Mouse (Mus musculus): ENCODE measurements around the gene 1810009A15Rik. TPM values are rescaled to one million over a fixed set of nuclear protein-coding genes. Genes with fewer than 3 reads are reported as not detected.

The 1810009A15Rik gene
- polyA plus RNA-seq, 1 experiment from 2014 or later, result 159 TPM

- WGBS, result 96% methylated on average over 5 of the region's 5 CpGs
- no peak for DNase-seq (ENCODE audit: low spot score)
- Histone ChIP-seq H3K4me3 (no peak overlapping the region), H3K9me3 (replicated peaks) (no peaks in the 10 kb centered on the region), H3K27ac (replicated peaks) (no peak overlapping the region), H3K27me3 (ENCODE audit: low read depth, poor library complexity, severe bottlenecking) (no peaks in the 10 kb centered on the region), H3K4me1 (no peaks in the 10 kb centered on the region), H3K36me3 (peaks cover 100% of the 10 kb centered on the region)
Observed at GRCm38 (mm10) chr19:8911810-8912209, 23.2 kb downstream of the 1810009A15Rik start.

- WGBS, result 98% methylated on average over 3 of the region's 3 CpGs
- Histone ChIP-seq H3K27me3 (ENCODE audit: low read depth, poor library complexity, severe bottlenecking) (no peaks in the 10 kb centered on the region), H3K36me3 (peaks cover 82% of the 10 kb centered on the region), H3K4me1 (no peaks in the 10 kb centered on the region), H3K27ac (replicated peaks) (no peak overlapping the region), H3K9me3 (replicated peaks) (no peaks in the 10 kb centered on the region), H3K4me3 (no peak overlapping the region)
- no peak for DNase-seq (ENCODE audit: low spot score)
Observed at GRCm38 (mm10) chr19:8914212-8914611, 25.6 kb downstream of the 1810009A15Rik start.

GRCm38 (mm10) chr19:8919000-8919399, 30.3 kb downstream of the 1810009A15Rik start:
- peaks cover 51% of the 10 kb centered on the region for H3K36me3 ChIP-seq
- DNase-seq (ENCODE audit: low spot score), result no peak

GRCm38 (mm10) chr19:8919684-8920072, 31.0 kb downstream of the 1810009A15Rik start:
- Histone ChIP-seq H3K9me3 (replicated peaks) (no peaks in the 10 kb centered on the region), H3K36me3 (peaks cover 49% of the 10 kb centered on the region), H3K4me3 (peak overlapping the region; percentile 90), H3K27me3 (ENCODE audit: low read depth, poor library complexity, severe bottlenecking) (no peaks in the 10 kb centered on the region), H3K27ac (replicated peaks) (peak overlapping the region; percentile 91), H3K4me1 (peaks cover 18% of the 10 kb centered on the region)
- no peak for DNase-seq (ENCODE audit: low spot score)
- WGBS, result 70% methylated on average over 6 of the region's 6 CpGs

More at GRCm38 (mm10) chr19:8919000-8919399, 30.3 kb downstream of the 1810009A15Rik start:
- no peak overlapping the region for H3K27ac ChIP-seq (replicated peaks)
- H3K27me3 ChIP-seq (ENCODE audit: low read depth, poor library complexity, severe bottlenecking), result no peaks in the 10 kb centered on the region
- peaks cover 18% of the 10 kb centered on the region for H3K4me1 ChIP-seq
- no peak overlapping the region for H3K4me3 ChIP-seq
- no peaks in the 10 kb centered on the region for H3K9me3 ChIP-seq (replicated peaks)
- WGBS, result 94% methylated on average over 3 of the region's 3 CpGs

GRCm38 (mm10) chr19:8920073-8920736, 31.6 kb downstream of the 1810009A15Rik start, which contains the start of gene B3gat3:
Gene B3gat3 (plus strand): TSS chr19:8920374.
- peaks cover 18% of the 10 kb centered on the region for H3K4me1 ChIP-seq
- peak within 1 kb of the TSS; percentile 90 for H3K4me3 ChIP-seq
- DNase-seq (ENCODE audit: low spot score), result peak; percentile 97
- H3K9me3 ChIP-seq (replicated peaks), result no peaks in the 10 kb centered on the region
- 3% methylated on average over 50 of the region's 50 CpGs for WGBS
- peaks cover 45% of the 10 kb centered on the region for H3K36me3 ChIP-seq
- no peaks in the 10 kb centered on the region for H3K27me3 ChIP-seq (ENCODE audit: low read depth, poor library complexity, severe bottlenecking)
- peak within 1 kb of the TSS; percentile 91 for H3K27ac ChIP-seq (replicated peaks)

GRCm38 (mm10) chr19:8920836-8921291, 32.2 kb downstream of the 1810009A15Rik start:
- Histone ChIP-seq H3K4me3 (peak overlapping the region; percentile 90), H3K4me1 (peaks cover 18% of the 10 kb centered on the region), H3K9me3 (replicated peaks) (no peaks in the 10 kb centered on the region), H3K27ac (replicated peaks) (peak overlapping the region; percentile 91), H3K27me3 (ENCODE audit: low read depth, poor library complexity, severe bottlenecking) (no peaks in the 10 kb centered on the region), H3K36me3 (peaks cover 45% of the 10 kb centered on the region)
- no peak for DNase-seq (ENCODE audit: low spot score)
- WGBS, result 5% methylated on average over 6 of the region's 6 CpGs

GRCm38 (mm10) chr19:8921741-8922140, 33.1 kb downstream of the 1810009A15Rik start:
- no peak for DNase-seq (ENCODE audit: low spot score)
- H3K27me3 ChIP-seq (ENCODE audit: low read depth, poor library complexity, severe bottlenecking), result no peaks in the 10 kb centered on the region
- H3K9me3 ChIP-seq (replicated peaks), result no peaks in the 10 kb centered on the region
- H3K4me1 ChIP-seq, result peaks cover 18% of the 10 kb centered on the region
- peak overlapping the region; percentile 90; the same call in 1 of the 2 replicates for H3K4me3 ChIP-seq
- WGBS, result 80% methylated on average over 9 of the region's 9 CpGs
- peaks cover 45% of the 10 kb centered on the region for H3K36me3 ChIP-seq
- H3K27ac ChIP-seq (replicated peaks), result no peak overlapping the region

GRCm38 (mm10) chr19:8926766-8927165, 38.1 kb downstream of the 1810009A15Rik start:
- Histone ChIP-seq H3K9me3 (replicated peaks) (no peaks in the 10 kb centered on the region), H3K4me3 (no peak overlapping the region), H3K4me1 (peaks cover 28% of the 10 kb centered on the region), H3K36me3 (peaks cover 60% of the 10 kb centered on the region), H3K27me3 (ENCODE audit: low read depth, poor library complexity, severe bottlenecking) (no peaks in the 10 kb centered on the region), H3K27ac (replicated peaks) (no peak overlapping the region)
- 84% methylated on average over 2 of the region's 2 CpGs for WGBS
- DNase-seq (ENCODE audit: low spot score), result no peak

GRCm38 (mm10) chr19:8927891-8928525, 39.4 kb downstream of the 1810009A15Rik start:
- H3K27me3 ChIP-seq (ENCODE audit: low read depth, poor library complexity, severe bottlenecking), result no peaks in the 10 kb centered on the region
- peaks cover 57% of the 10 kb centered on the region for H3K36me3 ChIP-seq
- H3K4me3 ChIP-seq, result no peak overlapping the region
- WGBS, result 92% methylated on average over 12 of the region's 12 CpGs
- no peak overlapping the region for H3K27ac ChIP-seq (replicated peaks)
- no peaks in the 10 kb centered on the region for H3K9me3 ChIP-seq (replicated peaks)
- no peak for DNase-seq (ENCODE audit: low spot score)
- H3K4me1 ChIP-seq, result peaks cover 27% of the 10 kb centered on the region

- 16% methylated on average over 16 of the region's 16 CpGs for WGBS
- peaks cover 57% of the 10 kb centered on the region for H3K36me3 ChIP-seq
- no peak for DNase-seq (ENCODE audit: low spot score)
- H3K27me3 ChIP-seq (ENCODE audit: low read depth, poor library complexity, severe bottlenecking), result no peaks in the 10 kb centered on the region
- peaks cover 27% of the 10 kb centered on the region for H3K4me1 ChIP-seq
- H3K9me3 ChIP-seq (replicated peaks), result no peaks in the 10 kb centered on the region
- H3K27ac ChIP-seq (replicated peaks), result peak overlapping the region; percentile 90
- H3K4me3 ChIP-seq, result peak overlapping the region; percentile 83
Observed at GRCm38 (mm10) chr19:8928689-8929223, 40.1 kb downstream of the 1810009A15Rik start.

- DNase-seq (ENCODE audit: low spot score), result peak; percentile 83
- WGBS, result 1% methylated on average over 70 of the region's 74 CpGs
- H3K9me3 ChIP-seq (replicated peaks), result no peaks in the 10 kb centered on the region
- H3K27me3 ChIP-seq (ENCODE audit: low read depth, poor library complexity, severe bottlenecking), result no peaks in the 10 kb centered on the region
- peaks cover 58% of the 10 kb centered on the region for H3K36me3 ChIP-seq
- H3K4me3 ChIP-seq, result peak within 1 kb of the TSS; percentile 83
- H3K27ac ChIP-seq (replicated peaks), result peak within 1 kb of the TSS; percentile 90
- peaks cover 27% of the 10 kb centered on the region for H3K4me1 ChIP-seq
Observed at GRCm38 (mm10) chr19:8929224-8930088, 40.8 kb downstream of the 1810009A15Rik start, which contains the start of the genes Rom1 and Eml3. Gene Rom1 (minus strand): TSS chr19:8929356. Gene Eml3 (plus strand): TSS chr19:8929552.

GRCm38 (mm10) chr19:8930117-8930516, 41.5 kb downstream of the 1810009A15Rik start:
- H3K4me3 ChIP-seq, result peak overlapping the region; percentile 83
- WGBS, result 18% methylated on average over 11 of the region's 11 CpGs
- H3K4me1 ChIP-seq, result peaks cover 27% of the 10 kb centered on the region
- H3K36me3 ChIP-seq, result peaks cover 62% of the 10 kb centered on the region
- DNase-seq (ENCODE audit: low spot score), result peak; percentile 32
- peak overlapping the region; percentile 90 for H3K27ac ChIP-seq (replicated peaks)
- no peaks in the 10 kb centered on the region for H3K9me3 ChIP-seq (replicated peaks)
- H3K27me3 ChIP-seq (ENCODE audit: low read depth, poor library complexity, severe bottlenecking), result no peaks in the 10 kb centered on the region
